Mouse (Mus musculus): Measurements from ENCODE around the gene Mslnl. TPM values are rescaled to one million over a fixed set of nuclear protein-coding genes. Genes with fewer than 3 reads are reported as not detected.

Gene Mslnl
- polyA plus RNA-seq (2015; fragmentation: Nextera tagmentation; extraction: Ambion mirVana): not detected in 2 replicates

GRCm38 (mm10) chr17:25735745-25736144 lies at the start of gene Mslnl:
TSS of gene Mslnl (plus strand) at chr17:25736042.
- no peak for ATAC-seq (replicated peaks)
- no peaks in the 10 kb centered on the region for H3K4me1 ChIP-seq
- no peak within 1 kb of the TSS for H3K27ac ChIP-seq (replicated peaks)
- H3K9ac ChIP-seq (replicated peaks): no peak within 1 kb of the TSS
- H3K4me3 ChIP-seq: no peak within 1 kb of the TSS
- WGBS: 84% methylated on average over 3 of the region's 3 CpGs
- no peaks in the 10 kb centered on the region for H3K9me3 ChIP-seq
- H3K4me2 ChIP-seq (replicated peaks): no peak within 1 kb of the TSS
- H3K36me3 ChIP-seq: no peaks in the 10 kb centered on the region
- H3K27me3 ChIP-seq: no peaks in the 10 kb centered on the region

GRCm38 (mm10) chr17:25686323-25686722 lies 49.5 kb upstream of the Mslnl start:
- no peak overlapping the region for H3K4me2 ChIP-seq (replicated peaks)
- no peaks in the 10 kb centered on the region for H3K9me3 ChIP-seq
- H3K9ac ChIP-seq (replicated peaks): no peak overlapping the region
- H3K27me3 ChIP-seq: no peaks in the 10 kb centered on the region
- H3K36me3 ChIP-seq: no peaks in the 10 kb centered on the region
- ATAC-seq (replicated peaks): no peak
- H3K4me1 ChIP-seq: peaks cover 6% of the 10 kb centered on the region; the same call in 1 of the 2 replicates
- WGBS: 50% methylated on average over 7 of the region's 7 CpGs
- no peak overlapping the region for H3K27ac ChIP-seq (replicated peaks)
- no peak overlapping the region for H3K4me3 ChIP-seq

GRCm38 (mm10) chr17:25688922-25689321 lies 46.9 kb upstream of the Mslnl start:
- H3K4me3 ChIP-seq: no peak overlapping the region
- H3K9ac ChIP-seq (replicated peaks): no peak overlapping the region
- H3K9me3 ChIP-seq: no peaks in the 10 kb centered on the region
- H3K27ac ChIP-seq (replicated peaks): no peak overlapping the region
- WGBS: 61% methylated on average over 4 of the region's 4 CpGs
- no peak overlapping the region for H3K4me2 ChIP-seq (replicated peaks)
- H3K4me1 ChIP-seq: peaks cover 6% of the 10 kb centered on the region; the same call in 1 of the 2 replicates
- H3K27me3 ChIP-seq: no peaks in the 10 kb centered on the region
- no peaks in the 10 kb centered on the region for H3K36me3 ChIP-seq
- ATAC-seq (replicated peaks): no peak

GRCm38 (mm10) chr17:25696263-25696662 lies 39.6 kb upstream of the Mslnl start:
- WGBS: 54% methylated on average over 1 of the region's 1 CpGs
- Histone ChIP-seq H3K36me3 (no peaks in the 10 kb centered on the region), H3K4me3 (no peak overlapping the region), H3K4me1 (no peaks in the 10 kb centered on the region), H3K27ac (replicated peaks) (no peak overlapping the region), H3K4me2 (replicated peaks) (no peak overlapping the region), H3K9ac (replicated peaks) (no peak overlapping the region), H3K9me3 (no peaks in the 10 kb centered on the region), H3K27me3 (no peaks in the 10 kb centered on the region)
- ATAC-seq (replicated peaks): no peak

- 14% methylated on average over 7 of the region's 7 CpGs for WGBS
- peak; percentile 51; the same call in 1 of the 2 replicates for ATAC-seq (replicated peaks)
- H3K4me2 ChIP-seq (replicated peaks): no peak overlapping the region
- H3K9me3 ChIP-seq: no peaks in the 10 kb centered on the region
- H3K27me3 ChIP-seq: no peaks in the 10 kb centered on the region
- H3K4me3 ChIP-seq: no peak overlapping the region
- no peak overlapping the region for H3K9ac ChIP-seq (replicated peaks)
- H3K36me3 ChIP-seq: no peaks in the 10 kb centered on the region
- H3K4me1 ChIP-seq: no peaks in the 10 kb centered on the region
- H3K27ac ChIP-seq (replicated peaks): no peak overlapping the region
These were observed 37.4 kb upstream of the Mslnl start for GRCm38 (mm10) chr17:25698446-25698845.

GRCm38 (mm10) chr17:25700863-25701496 lies 34.9 kb upstream of the Mslnl start:
- ATAC-seq (replicated peaks): no peak
- WGBS: 59% methylated on average over 9 of the region's 9 CpGs
- Histone ChIP-seq H3K9me3 (no peaks in the 10 kb centered on the region), H3K4me1 (no peaks in the 10 kb centered on the region), H3K9ac (replicated peaks) (no peak overlapping the region), H3K4me2 (replicated peaks) (no peak overlapping the region), H3K36me3 (no peaks in the 10 kb centered on the region), H3K4me3 (no peak overlapping the region), H3K27me3 (no peaks in the 10 kb centered on the region), H3K27ac (replicated peaks) (no peak overlapping the region)

- Histone ChIP-seq H3K4me1 (no peaks in the 10 kb centered on the region), H3K9ac (replicated peaks) (no peak overlapping the region), H3K4me2 (replicated peaks) (no peak overlapping the region), H3K36me3 (no peaks in the 10 kb centered on the region), H3K9me3 (no peaks in the 10 kb centered on the region), H3K27ac (replicated peaks) (no peak overlapping the region), H3K4me3 (no peak overlapping the region), H3K27me3 (peaks cover 6% of the 10 kb centered on the region; the same call in 1 of the 2 replicates)
- ATAC-seq (replicated peaks): no peak
- 96% methylated on average over 2 of the region's 2 CpGs for WGBS
These were observed 25.8 kb upstream of the Mslnl start for GRCm38 (mm10) chr17:25709994-25710393.

GRCm38 (mm10) chr17:25711136-25711535 lies 24.7 kb upstream of the Mslnl start:
- peaks cover 15% of the 10 kb centered on the region; the same call in 1 of the 2 replicates for H3K27me3 ChIP-seq
- 83% methylated on average over 4 of the region's 4 CpGs for WGBS
- no peaks in the 10 kb centered on the region for H3K36me3 ChIP-seq

GRCm38 (mm10) chr17:25715627-25716026 lies 20.2 kb upstream of the Mslnl start:
- 65% methylated on average over 3 of the region's 3 CpGs for WGBS
- no peaks in the 10 kb centered on the region for H3K9me3 ChIP-seq
- no peak overlapping the region for H3K4me3 ChIP-seq
- no peak overlapping the region for H3K27ac ChIP-seq (replicated peaks)
- peaks cover 35% of the 10 kb centered on the region for H3K27me3 ChIP-seq
- ATAC-seq (replicated peaks): no peak
- no peak overlapping the region for H3K9ac ChIP-seq (replicated peaks)
- H3K4me1 ChIP-seq: peaks cover 11% of the 10 kb centered on the region
- no peak overlapping the region for H3K4me2 ChIP-seq (replicated peaks)
- H3K36me3 ChIP-seq: no peaks in the 10 kb centered on the region

More at GRCm38 (mm10) chr17:25711136-25711535, 24.7 kb upstream of the Mslnl start:
- H3K4me2 ChIP-seq (replicated peaks): no peak overlapping the region
- H3K4me1 ChIP-seq: no peaks in the 10 kb centered on the region
- no peak overlapping the region for H3K4me3 ChIP-seq
- H3K9me3 ChIP-seq: no peaks in the 10 kb centered on the region
- H3K27ac ChIP-seq (replicated peaks): no peak overlapping the region
- no peak overlapping the region for H3K9ac ChIP-seq (replicated peaks)
- no peak for ATAC-seq (replicated peaks)

- H3K9ac ChIP-seq (replicated peaks): no peak overlapping the region
- peaks cover 35% of the 10 kb centered on the region for H3K27me3 ChIP-seq
- whole genome bisulfite sequencing: 7% methylated on average over 6 of the region's 6 CpGs
- no peak for ATAC-seq (replicated peaks)
- no peaks in the 10 kb centered on the region for H3K9me3 ChIP-seq
- no peak overlapping the region for H3K4me3 ChIP-seq
- no peak overlapping the region for H3K27ac ChIP-seq (replicated peaks)
- no peaks in the 10 kb centered on the region for H3K36me3 ChIP-seq
- H3K4me2 ChIP-seq (replicated peaks): no peak overlapping the region
- H3K4me1 ChIP-seq: peaks cover 11% of the 10 kb centered on the region
These were observed 19.7 kb upstream of the Mslnl start for GRCm38 (mm10) chr17:25716130-25716529.

GRCm38 (mm10) chr17:25716711-25717637 lies 18.9 kb upstream of the Mslnl start, which contains the start of gene Gng13:
TSS of gene Gng13 (plus strand) at chr17:25717171.
- H3K27ac ChIP-seq (replicated peaks): no peak within 1 kb of the TSS
- H3K27me3 ChIP-seq: peaks cover 35% of the 10 kb centered on the region
- peak within 1 kb of the TSS; percentile 33 for H3K9ac ChIP-seq (replicated peaks)
- WGBS: 1% methylated on average over 44 of the region's 45 CpGs
- ATAC-seq (replicated peaks): no peak
- peak within 1 kb of the TSS; percentile 37 for H3K4me3 ChIP-seq
- H3K36me3 ChIP-seq: no peaks in the 10 kb centered on the region
- peaks cover 11% of the 10 kb centered on the region for H3K4me1 ChIP-seq
- no peaks in the 10 kb centered on the region for H3K9me3 ChIP-seq
- peak within 1 kb of the TSS; percentile 54 for H3K4me2 ChIP-seq (replicated peaks)

GRCm38 (mm10) chr17:25717691-25718090 lies 18.2 kb upstream of the Mslnl start:
- Histone ChIP-seq H3K36me3 (no peaks in the 10 kb centered on the region), H3K4me2 (replicated peaks) (peak overlapping the region; percentile 54), H3K27me3 (peaks cover 35% of the 10 kb centered on the region), H3K9ac (replicated peaks) (peak overlapping the region; percentile 33), H3K4me3 (peak overlapping the region; percentile 37), H3K4me1 (peaks cover 11% of the 10 kb centered on the region), H3K27ac (replicated peaks) (no peak overlapping the region), H3K9me3 (no peaks in the 10 kb centered on the region)
- no peak for ATAC-seq (replicated peaks)
- WGBS: 16% methylated on average over 6 of the region's 6 CpGs
